Mouse (Mus musculus) liver, embryonic 13.5 days (tissue): ENCODE measurements around the gene Sema4b. TPM values are rescaled to one million over a fixed set of nuclear protein-coding genes. Genes with fewer than 3 reads are reported as not detected.

Experiments
- ATAC-seq: fragments of 200-750 bp; cut with Nextera tagmentation; 2 replicates; pipeline ENCODE4 v1.8.0; 2017; ENCODE audit warnings: low read depth, mild to moderate bottlenecking, moderate number of reproducible peaks, moderate library complexity
- DNase-seq: peaks from one replicate; pipeline ENCODE4 v3.0.0; 2022
- H3K27ac ChIP-seq: fragments of 300-500 bp; sonication (generic); 2 replicates; pipeline ENCODE4 v1.5.1; 2015; ENCODE audit warnings: moderate library complexity, mild to moderate bottlenecking, inconsistent platforms
- H3K27me3 ChIP-seq: fragments of 300-500 bp; sonication (generic); 2 replicates; pipeline ENCODE4 v1.6.1; 2015; ENCODE audit warnings: mild to moderate bottlenecking, inconsistent platforms
- H3K36me3 ChIP-seq: fragments of 300-500 bp; sonication (generic); 2 replicates; pipeline ENCODE4 v1.6.1; 2015; ENCODE audit warnings: mild to moderate bottlenecking, inconsistent platforms
- H3K4me1 ChIP-seq: fragments of 300-500 bp; sonication (generic); replicated peaks from 2 replicates; pipeline ENCODE4 v1.6.1; 2015; ENCODE audit warnings: inconsistent platforms
- H3K4me2 ChIP-seq: fragments of 300-500 bp; sonication (generic); 2 replicates; pipeline ENCODE4 v1.6.1; 2015; ENCODE audit warnings: inconsistent platforms, mild to moderate bottlenecking, moderate library complexity
- H3K4me3 ChIP-seq: fragments of 300-500 bp; sonication (generic); replicated peaks from 2 replicates; pipeline ENCODE4 v1.5.1; 2015; ENCODE audit warnings: mild to moderate bottlenecking, inconsistent platforms
- H3K9ac ChIP-seq: fragments of 300-500 bp; sonication (generic); 2 replicates; pipeline ENCODE4 v1.6.1; 2015; ENCODE audit warnings: mild to moderate bottlenecking, inconsistent platforms
- H3K9me3 ChIP-seq: fragments of 300-500 bp; sonication (generic); replicated peaks from 2 replicates; pipeline ENCODE4 v1.6.1; 2016; ENCODE audit warnings: inconsistent platforms
- WGBS: fragments of 180-500 bp; shearing (Covaris S2); methylation state at CpG from one replicate; pipeline ENCODE4 v1.1.7; 2015; ENCODE audit not compliant: insufficient replicate concordance; 5-methylcytosine and 5-hydroxymethylcytosine counted together
- polyA plus RNA-seq: library from polyadenylated mRNA; unstranded; fragments of >200 nt; fragmentation: Nextera tagmentation; extraction: Ambion mirVana; gene quantifications from 2 replicates; pipeline ENCODE4 v1.2.1, GENCODE M21; 2015

Sema4b gene
- polyA plus RNA-seq, 1 experiment from 2014 or later: 14.1 TPM

DNA sequence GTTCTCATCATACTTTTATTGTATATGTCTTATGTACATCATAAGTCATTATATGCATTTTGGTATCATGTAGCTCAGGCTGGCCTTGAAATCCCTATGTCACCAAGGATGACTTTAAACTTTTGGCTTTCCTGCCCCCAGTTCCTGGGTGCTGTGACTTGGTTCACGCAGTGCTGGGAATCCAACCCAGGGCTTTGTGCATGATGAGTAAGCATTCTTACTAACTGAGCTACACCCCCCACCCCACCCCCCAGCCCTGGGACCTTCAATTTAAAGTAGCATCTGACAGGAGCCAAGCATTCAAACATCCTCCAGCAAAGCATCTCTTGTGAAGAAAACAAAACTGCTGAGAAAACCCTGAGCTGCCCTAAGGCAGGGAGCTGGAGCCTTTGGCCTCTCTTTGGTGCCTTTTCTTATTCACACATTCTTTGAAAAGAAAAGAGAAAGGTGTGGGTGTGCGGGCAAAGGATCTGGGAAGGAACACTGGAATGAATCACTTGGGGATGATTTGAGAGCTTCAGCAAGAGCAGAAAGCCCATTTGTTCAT lies 2.0 kb downstream of the Sema4b start:
- ATAC-seq (no peak), DNase-seq (no peak)
- Histone ChIP-seq H3K9me3 (no peaks in the 10 kb centered on the region), H3K27ac (0 out of 2 replicates have a peak overlapping the region, but pooled peaks have one; percentile 8), H3K9ac (no peak overlapping the region), H3K36me3 (no peaks in the 10 kb centered on the region), H3K4me1 (peaks cover 95% of the 10 kb centered on the region), H3K27me3 (peaks cover 6% of the 10 kb centered on the region; the same call in 1 of the 2 replicates), H3K4me3 (no peak overlapping the region), H3K4me2 (no peak overlapping the region)
- 81% methylated on average over 2 of the region's 2 CpGs for WGBS

DNA sequence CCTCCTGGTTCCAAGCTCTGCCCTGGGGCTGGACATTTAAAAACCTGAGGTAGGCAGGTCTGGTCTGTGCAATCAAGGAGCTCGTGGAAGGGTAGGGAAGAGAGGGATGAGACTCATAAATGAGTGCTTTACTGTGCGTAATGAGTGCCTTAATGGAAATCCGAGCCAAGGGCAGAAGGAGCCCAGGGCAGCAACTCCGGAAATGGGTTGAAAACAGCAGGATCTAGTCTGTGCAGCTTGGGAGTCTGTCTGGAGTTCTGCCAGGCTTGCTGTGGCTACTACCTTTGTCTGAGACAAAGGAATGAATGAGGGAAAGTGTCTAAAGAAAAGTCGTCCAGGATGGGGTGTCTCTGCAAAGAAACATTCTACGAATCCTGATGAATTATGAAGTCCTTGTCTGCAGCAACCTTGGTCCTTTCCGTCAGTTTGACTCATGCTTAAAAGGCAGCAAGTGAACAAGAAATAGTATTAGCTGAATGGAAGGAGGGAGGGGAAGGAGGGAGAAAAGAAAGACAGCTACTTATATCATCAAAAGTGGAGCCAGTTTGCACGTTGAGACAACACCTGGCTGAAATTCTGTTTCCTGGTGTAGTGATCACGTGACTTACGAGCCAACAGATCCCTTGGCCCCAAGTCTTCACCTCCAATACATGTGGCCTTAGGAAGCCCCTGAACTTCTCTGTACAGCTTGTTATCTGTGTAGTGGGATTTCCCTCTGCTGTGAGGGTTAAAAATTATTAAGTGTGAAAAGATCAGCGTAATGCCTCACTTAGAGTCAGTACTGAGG lies 2.7 kb downstream of the Sema4b start:
- H3K9ac ChIP-seq: no peak overlapping the region
- H3K27ac ChIP-seq: 0 out of 2 replicates have a peak overlapping the region, but pooled peaks have one; percentile 8

DNA sequence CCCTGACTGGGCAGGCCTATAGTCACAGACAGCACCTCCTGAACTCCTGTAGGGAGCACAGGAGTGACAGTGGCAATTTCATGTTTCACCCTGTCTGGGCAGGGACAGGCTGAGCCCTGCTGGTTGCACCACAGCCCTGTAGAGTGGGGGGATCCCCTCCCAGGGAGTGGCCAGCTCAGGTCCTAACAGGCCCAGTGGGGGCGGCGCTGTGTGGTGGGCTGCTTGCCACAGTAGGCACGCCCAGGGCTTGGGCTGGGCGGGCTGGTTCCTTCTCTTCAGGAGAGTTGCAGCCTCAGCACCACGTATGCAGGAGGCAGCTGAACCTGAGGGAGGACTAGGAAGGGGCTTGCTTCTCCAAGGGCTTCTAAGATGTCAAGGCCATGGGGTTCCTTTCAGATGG lies 4.8 kb downstream of the Sema4b start:
- no peaks in the 10 kb centered on the region for H3K9me3 ChIP-seq
- H3K9ac ChIP-seq: peak overlapping the region; percentile 75
- H3K36me3 ChIP-seq: no peaks in the 10 kb centered on the region
- peaks cover 6% of the 10 kb centered on the region; the same call in 1 of the 2 replicates for H3K27me3 ChIP-seq
- H3K4me3 ChIP-seq: no peak overlapping the region
- ATAC-seq (peak; percentile 37), DNase-seq (peak; percentile 45)
- H3K4me1 ChIP-seq: peaks cover 100% of the 10 kb centered on the region
- 20% methylated on average over 5 of the region's 5 CpGs for WGBS
- peak overlapping the region; percentile 77 for H3K4me2 ChIP-seq
- peak overlapping the region; percentile 100 for H3K27ac ChIP-seq

More for the DNA sequence above, 2.7 kb downstream of the Sema4b start:
- Histone ChIP-seq H3K9me3 (no peaks in the 10 kb centered on the region), H3K4me1 (peaks cover 99% of the 10 kb centered on the region), H3K4me2 (no peak overlapping the region), H3K36me3 (no peaks in the 10 kb centered on the region), H3K27me3 (peaks cover 6% of the 10 kb centered on the region; the same call in 1 of the 2 replicates), H3K4me3 (no peak overlapping the region)
- WGBS: 66% methylated on average over 11 of the region's 11 CpGs
- DNase-seq (no peak), ATAC-seq (no peak)

DNA sequence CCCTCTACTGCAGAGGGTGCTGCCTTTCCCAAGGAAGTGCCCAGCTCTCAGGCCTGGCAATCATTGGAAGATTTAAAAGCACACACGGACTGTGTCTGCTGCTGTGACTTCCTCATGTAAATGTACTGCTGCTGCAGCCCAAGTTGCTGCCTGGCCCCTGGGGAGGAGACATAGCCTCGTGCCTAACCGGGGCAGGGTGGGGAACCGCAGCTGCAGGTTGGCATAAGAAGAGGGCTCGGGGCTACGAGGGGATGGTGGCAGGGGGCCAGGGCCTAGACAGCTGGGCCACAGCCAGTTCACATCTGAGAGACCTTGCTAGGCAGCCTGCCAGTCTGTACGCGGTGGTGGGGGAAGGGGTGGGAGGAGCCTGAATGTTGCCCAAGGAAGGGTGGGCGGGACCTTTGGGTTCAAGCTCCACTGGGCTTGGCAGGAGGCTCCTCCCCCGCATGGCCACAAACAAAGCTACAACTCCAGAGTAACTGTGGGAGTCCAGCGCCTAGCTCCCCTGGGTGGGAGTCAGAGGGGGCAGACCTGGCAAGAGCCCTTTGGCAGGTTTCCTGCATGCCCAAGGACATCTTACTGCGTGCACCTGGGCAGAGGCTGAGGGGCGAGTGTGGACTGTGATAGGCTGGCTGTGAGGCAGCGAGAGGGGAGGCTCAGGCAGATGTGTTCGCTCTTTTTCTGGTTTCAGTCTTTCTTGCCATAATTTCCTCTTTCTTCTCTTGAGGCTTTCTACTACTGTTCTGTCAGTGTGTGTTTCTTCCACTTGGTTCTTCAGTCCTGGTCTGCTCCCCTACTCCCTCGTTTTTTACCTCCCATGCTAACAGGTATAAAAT lies 5.8 kb downstream of the Sema4b start:
- DNase-seq (peak; percentile 82), ATAC-seq (peak; percentile 84)
- Histone ChIP-seq H3K4me3 (peak overlapping the region; percentile 52), H3K27me3 (peaks cover 4% of the 10 kb centered on the region; the same call in 1 of the 2 replicates), H3K4me2 (peak overlapping the region; percentile 77), H3K9me3 (no peaks in the 10 kb centered on the region), H3K36me3 (no peaks in the 10 kb centered on the region), H3K27ac (peak overlapping the region; percentile 100), H3K9ac (peak overlapping the region; percentile 75), H3K4me1 (peaks cover 99% of the 10 kb centered on the region)
- WGBS: 7% methylated on average over 16 of the region's 16 CpGs

DNA sequence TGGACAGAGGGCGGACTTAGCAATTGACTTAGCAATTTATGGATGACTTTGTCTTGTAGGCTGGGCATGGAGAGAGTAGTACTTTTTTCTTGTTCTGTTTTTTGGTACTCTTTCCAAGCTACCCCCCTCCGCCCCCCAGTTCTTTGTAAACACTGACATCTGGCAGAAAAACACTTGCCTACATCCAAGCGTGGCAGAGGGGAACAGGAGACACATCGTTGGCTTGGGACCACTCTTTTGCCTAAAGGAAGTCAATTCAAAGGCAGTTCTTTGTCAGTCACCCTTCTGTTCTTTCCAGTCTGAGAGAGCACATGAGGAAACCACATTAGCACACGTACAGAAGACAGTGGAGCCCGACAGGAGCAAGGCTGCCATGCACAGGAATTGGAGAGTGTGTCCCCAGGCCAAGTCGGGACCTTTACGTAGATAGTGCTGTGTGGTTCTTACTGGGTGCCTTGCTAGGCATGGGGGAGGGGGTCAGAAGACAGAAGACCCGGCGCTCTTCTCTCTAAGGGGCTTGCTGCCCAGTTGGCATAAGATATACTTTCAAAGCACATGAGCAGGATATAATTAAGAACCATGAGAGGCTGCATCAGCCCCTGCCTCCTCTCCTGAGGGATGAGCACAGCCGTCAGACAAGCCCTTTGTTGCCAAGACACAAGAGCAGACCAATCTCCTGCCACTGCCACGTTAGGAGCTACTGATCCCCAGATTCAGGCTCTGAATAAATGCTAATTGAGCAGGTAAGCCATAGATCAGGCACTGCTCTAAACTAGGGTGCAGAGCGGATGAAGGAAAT lies 7.5 kb downstream of the Sema4b start:
- Histone ChIP-seq H3K27me3 (no peaks in the 10 kb centered on the region), H3K4me2 (no peak overlapping the region), H3K4me3 (no peak overlapping the region), H3K4me1 (peaks cover 91% of the 10 kb centered on the region), H3K9me3 (no peaks in the 10 kb centered on the region), H3K9ac (peak overlapping the region; percentile 41; the same call in 1 of the 2 replicates), H3K27ac (peak overlapping the region; percentile 100), H3K36me3 (no peaks in the 10 kb centered on the region)
- DNase-seq (no peak), ATAC-seq (no peak)
- 68% methylated on average over 13 of the region's 13 CpGs for WGBS

DNA sequence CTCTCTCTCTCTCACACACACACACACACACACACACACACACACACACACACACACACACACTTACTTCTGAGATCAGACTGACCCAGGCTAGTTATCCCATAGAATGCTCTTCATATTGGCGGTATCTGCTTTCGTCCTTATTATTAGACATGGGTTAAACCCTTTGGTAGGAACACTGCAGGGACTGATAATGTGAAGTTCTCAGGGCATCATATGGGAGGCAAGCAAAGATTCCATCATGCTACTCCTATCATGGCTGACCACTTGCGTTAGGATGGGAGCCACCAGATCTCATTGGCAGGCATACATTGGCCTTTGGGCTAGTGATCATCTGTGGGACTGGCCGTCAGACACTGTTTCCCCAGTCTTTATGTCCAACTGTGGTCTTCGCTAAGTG lies 8.5 kb downstream of the Sema4b start:
- H3K4me1 ChIP-seq: peaks cover 91% of the 10 kb centered on the region
- peak overlapping the region; percentile 41 for H3K9ac ChIP-seq
- no peak overlapping the region for H3K4me3 ChIP-seq
- no peaks in the 10 kb centered on the region for H3K27me3 ChIP-seq
- DNase-seq (no peak), ATAC-seq (peak; percentile 26)
- H3K36me3 ChIP-seq: peaks cover 4% of the 10 kb centered on the region
- peak overlapping the region; percentile 12 for H3K4me2 ChIP-seq
- H3K27ac ChIP-seq: peak overlapping the region; percentile 100
- no peaks in the 10 kb centered on the region for H3K9me3 ChIP-seq
- 46% methylated on average over 5 of the region's 5 CpGs for WGBS

DNA sequence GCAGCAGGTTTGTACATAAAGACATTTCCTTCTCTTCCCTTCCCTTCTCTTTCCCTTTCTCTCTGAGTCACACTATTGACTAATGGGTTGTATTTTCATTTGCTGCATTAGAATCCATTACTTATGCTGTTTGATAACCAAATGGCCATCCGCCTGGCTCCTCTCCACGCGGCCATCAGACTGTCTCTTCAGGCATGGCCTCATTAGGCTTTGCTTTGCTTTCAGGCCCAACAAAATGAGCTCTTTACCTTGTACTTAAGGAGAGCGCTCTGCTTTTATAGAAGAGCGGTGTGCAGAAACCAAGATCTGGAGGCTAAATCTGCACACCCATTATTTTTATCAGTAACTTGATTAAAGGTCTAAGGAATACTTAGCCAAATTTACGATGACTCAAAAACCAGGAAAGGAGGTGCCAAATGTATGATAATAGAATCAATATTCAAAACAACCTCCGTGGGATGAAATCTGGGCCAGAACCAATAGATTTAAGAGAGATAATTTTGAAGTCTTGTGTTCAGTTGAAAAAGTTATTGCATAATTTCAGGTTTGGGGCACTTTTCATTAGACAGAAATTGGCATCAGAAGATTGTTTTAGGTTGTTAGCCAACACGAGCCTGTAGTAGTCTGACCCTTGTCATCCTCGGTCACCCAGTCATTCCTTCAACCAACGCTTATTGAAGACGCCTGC lies 9.1 kb downstream of the Sema4b start:
- no peak for DNase-seq
- Histone ChIP-seq H3K27me3 (no peaks in the 10 kb centered on the region), H3K9me3 (no peaks in the 10 kb centered on the region), H3K4me1 (peaks cover 91% of the 10 kb centered on the region), H3K9ac (peak overlapping the region; percentile 41), H3K4me3 (no peak overlapping the region), H3K4me2 (peak overlapping the region; percentile 12), H3K36me3 (peaks cover 10% of the 10 kb centered on the region), H3K27ac (peak overlapping the region; percentile 100)
- no peak for ATAC-seq
- WGBS: 86% methylated on average over 10 of the region's 11 CpGs

DNA sequence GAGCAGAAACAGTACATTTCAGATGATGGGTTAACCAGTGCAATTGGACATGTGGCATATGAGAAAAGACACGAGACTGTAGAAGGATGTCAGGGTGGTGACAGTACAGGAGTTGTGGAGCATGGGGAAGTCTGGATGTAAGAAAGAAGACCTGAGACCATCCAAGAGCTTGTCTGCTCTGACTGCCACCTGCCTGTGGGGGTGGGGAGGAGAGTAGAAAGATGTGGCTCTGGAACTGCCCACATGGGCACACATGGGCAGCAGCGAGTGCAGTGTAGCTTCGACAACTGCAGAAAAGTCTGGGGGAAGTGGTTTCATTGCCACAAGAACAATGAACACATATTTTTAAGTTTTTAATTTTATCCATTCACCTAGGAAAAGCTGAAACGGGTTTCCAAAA lies 10.7 kb downstream of the Sema4b start:
- Histone ChIP-seq H3K27me3 (no peaks in the 10 kb centered on the region), H3K36me3 (peaks cover 25% of the 10 kb centered on the region), H3K4me1 (peaks cover 91% of the 10 kb centered on the region), H3K9me3 (no peaks in the 10 kb centered on the region), H3K9ac (peak overlapping the region; percentile 98), H3K4me3 (peak overlapping the region; percentile 95), H3K4me2 (peak overlapping the region; percentile 88), H3K27ac (peak overlapping the region; percentile 100)
- ATAC-seq: no peak
- DNase-seq: no peak
- 17% methylated on average over 4 of the region's 4 CpGs for WGBS

DNA sequence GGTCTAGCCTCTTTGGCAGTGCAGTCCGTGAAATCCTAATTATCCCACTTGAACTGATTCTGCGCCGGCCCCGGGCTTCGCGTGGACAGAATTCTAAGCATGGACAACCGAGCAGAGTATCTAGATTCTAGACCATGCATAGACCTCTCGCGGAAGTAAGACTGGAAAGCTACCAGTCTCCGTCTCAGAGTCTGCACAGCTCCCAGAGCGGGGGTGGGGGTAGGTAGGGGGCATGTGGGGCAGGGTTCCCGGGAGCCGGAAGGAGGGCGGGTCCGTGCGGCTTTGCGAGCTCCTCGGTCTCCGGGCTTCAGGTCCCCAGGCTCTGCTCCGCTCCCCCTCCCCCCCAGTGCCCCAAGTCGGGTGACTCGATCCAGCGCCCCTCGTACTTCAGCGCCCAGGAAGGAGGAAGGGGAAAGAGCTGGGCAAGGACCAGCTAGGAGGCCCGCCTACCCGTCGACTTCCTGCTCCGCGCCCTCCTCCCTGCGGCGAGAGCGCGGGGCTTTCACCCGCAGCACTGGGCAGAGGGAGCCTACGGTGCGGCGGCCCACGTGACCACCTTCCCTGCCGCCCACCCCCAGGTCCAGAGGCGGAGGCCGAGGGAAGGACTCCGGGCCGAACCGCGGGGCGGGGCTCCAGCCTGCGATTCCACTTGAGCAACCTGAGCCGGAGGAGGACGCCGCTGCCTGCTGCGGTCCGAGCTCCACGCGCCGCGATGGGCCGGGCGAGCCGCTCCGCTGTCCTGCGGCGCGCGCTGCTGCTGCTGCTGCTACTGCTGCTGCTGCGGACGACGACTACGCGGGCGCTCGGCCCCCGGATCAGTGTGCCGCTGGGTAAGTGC lies 11.5 kb downstream of the Sema4b start:
- H3K9ac ChIP-seq: peak overlapping the region; percentile 98
- peak overlapping the region; percentile 88 for H3K4me2 ChIP-seq
- H3K4me3 ChIP-seq: peak overlapping the region; percentile 95
- ATAC-seq (peak; percentile 76), DNase-seq (peak; percentile 78)
- peaks cover 91% of the 10 kb centered on the region for H3K4me1 ChIP-seq
- WGBS: under 1% methylated on average over 66 of the region's 74 CpGs
- H3K36me3 ChIP-seq: peaks cover 33% of the 10 kb centered on the region
- no peaks in the 10 kb centered on the region for H3K9me3 ChIP-seq
- no peaks in the 10 kb centered on the region for H3K27me3 ChIP-seq
- peak overlapping the region; percentile 100 for H3K27ac ChIP-seq
